Mouse (Mus musculus) testis, postnatal 14 days (tissue): ENCODE measurements around the gene Snrpg.
"Not testable (repeated sequence)": the region's sequence is repeated elsewhere in the genome, so short reads cannot be mapped to it uniquely, and the experiment has no call there.

Source experiments
- DNase-seq: peaks from one replicate; pipeline ENCODE4 v3.0.0; 2021; ENCODE audit warnings: low spot score

The Snrpg gene

DNA sequence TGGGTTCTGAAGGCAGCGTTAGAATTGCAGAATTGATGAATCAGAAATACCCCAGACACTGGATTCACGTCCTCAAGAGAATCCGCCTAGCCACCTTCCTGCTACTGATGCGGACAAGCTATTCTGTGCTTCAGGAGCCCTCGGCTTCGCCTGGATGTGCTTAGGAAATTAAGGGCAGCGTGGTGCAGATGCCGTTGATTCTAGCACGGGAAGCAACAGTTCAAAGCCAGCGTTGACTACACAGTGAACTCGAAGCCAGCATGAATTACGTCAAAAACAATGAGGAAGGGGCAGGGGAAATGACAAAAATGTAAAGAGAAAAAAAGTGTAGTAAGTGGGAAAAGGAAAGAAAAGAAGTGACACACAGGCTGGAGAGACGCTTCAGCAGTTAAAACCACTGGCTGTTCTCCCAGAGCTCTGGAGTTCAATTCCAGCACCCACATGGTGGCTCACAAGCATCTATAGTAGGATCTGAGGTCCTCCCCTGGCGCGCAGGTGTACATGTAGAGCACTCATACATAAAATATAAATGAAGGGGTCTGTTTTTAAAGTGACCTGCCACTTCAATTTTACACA is at the start of gene Snrpg:
TSS of gene Snrpg (plus strand) at position 541 of the 576 bp plus-strand sequence.
- peak; percentile 28 for DNase-seq

GRCm38 (mm10) chr6:86322031-86322563 is 49.0 kb upstream of the Snrpg start:
- DNase-seq, result no peak

- no peak for DNase-seq
These were observed 48.1 kb upstream of the Snrpg start for GRCm38 (mm10) chr6:86322991-86323390.

DNA sequence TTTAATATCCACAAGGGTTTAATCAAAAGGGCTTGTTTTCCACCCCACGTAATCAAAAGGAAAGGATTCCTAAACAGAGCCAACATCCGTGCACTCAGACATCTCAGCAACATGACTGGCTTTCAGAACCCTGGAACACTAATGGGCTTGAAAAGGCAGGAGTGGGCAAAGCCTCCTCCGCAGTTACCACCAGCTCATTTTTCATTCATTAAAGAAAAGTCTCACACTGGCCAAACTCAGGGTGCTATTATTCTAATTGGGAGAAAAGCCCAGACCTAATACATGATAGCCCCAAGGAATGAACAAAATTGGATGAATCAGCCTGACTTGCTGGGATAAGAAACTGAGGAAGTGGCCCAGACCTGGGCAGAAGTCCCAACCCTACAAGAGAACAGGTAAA is 46.7 kb upstream of the Snrpg start:
- DNase-seq, result no peak

- DNase-seq, result no peak
These were observed 45.5 kb upstream of the Snrpg start for GRCm38 (mm10) chr6:86325646-86326045.

DNA sequence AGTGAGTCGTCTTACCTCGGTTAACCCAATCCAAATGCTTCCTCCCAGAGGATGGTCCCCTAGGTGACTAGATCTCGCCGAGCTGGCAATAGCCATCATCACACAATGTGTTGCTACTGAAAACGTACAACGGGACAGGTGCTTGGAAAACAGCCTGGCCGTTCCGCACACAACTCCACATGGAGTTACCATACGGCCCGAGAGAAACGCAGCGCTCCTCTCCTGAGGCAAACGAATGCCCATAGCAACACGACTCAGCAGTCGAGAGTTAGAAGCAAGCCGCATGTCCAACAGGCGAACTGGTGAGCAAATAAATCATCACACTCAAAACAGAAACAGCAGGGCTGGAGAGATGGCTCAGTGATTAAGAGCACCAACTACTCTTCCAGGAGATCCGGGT is 44.2 kb upstream of the Snrpg start:
- DNase-seq, result no peak

GRCm38 (mm10) chr6:86328369-86328768 is 42.7 kb upstream of the Snrpg start:
- DNase-seq, result no peak

- DNase-seq, result no peak
These were observed 41.2 kb upstream of the Snrpg start for GRCm38 (mm10) chr6:86329943-86330342.

DNA sequence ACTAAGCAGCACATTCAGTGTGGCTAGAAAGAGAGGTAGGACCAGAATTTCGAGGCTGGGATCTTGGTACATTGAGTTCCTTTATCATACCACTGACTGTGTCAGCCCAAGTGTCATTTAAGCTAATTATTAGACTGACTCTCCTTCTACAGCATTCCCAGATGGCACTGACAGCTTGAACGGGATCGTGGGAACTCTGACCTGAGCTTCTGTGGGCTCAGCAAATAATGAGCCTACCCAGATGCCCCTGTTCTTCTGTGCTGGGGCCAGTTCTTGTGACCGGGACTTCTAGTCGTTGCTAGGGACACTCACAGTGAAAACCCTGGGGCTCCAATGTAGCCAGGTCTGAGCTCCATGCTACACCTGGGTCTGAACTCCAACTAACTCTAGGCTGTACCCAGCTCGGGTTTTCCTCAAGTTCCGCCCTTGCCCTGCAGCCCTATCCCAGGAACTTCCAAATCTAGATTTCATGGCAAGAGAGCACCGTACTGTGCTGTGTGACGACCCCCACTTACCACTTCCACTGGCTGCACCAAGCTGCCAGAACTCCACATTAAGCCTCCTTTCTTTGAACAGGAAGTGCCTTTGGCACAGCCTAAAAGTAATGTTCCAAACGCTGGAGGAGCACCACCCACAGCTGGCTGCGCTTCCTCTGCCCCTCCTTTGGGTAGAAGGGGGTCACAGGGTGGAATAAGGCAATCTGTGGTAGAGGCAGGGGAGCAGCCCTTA is 35.8 kb upstream of the Snrpg start:
- DNase-seq, result no peak

DNA sequence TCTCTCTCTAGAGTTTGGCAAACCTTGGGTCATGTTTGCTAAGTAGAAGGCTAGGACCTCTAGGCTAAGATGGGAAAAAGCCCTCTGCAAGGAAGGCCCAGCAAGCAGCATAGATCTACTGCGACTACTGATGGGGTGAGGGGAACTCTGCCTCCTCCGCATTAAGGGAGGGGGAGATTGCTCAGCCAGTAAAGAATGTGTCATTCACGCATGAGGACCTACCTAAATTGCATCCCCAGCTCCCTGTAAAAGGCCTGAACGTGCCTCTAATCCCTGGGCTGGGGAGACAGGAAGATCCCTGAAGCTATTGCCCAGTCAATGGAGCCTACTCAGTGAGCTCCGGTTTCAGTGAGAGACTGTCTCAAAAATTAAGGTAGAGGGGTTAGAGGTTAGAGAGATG is 35.2 kb upstream of the Snrpg start:
- no peak for DNase-seq

GRCm38 (mm10) chr6:86336340-86336739 is 34.8 kb upstream of the Snrpg start:
- not testable (repeated sequence) for DNase-seq

- no peak for DNase-seq
These were observed 27.4 kb upstream of the Snrpg start for GRCm38 (mm10) chr6:86343656-86344055.

DNA sequence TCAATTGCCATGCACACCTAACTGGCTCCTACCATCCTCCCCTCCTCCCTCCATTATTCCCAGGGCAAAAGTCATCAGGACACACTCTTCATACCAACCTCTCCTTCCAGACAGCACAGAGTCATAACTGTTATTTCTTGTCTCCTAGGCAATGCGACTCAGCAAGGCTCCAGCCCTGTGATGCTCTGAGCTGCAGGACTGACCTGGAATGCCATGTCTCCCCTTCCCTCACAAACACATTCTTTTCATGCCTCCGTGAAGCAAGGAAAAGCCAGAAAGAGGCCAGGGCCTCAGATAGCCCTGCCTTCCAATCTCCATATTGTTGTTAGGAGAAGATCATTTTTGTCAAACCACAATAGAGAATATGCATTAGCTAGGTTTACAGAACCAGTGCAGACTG is 25.0 kb upstream of the Snrpg start:
- DNase-seq, result no peak

GRCm38 (mm10) chr6:86349257-86349656 is 21.8 kb upstream of the Snrpg start:
- DNase-seq, result no peak

- no peak for DNase-seq
These were observed 16.2 kb upstream of the Snrpg start for GRCm38 (mm10) chr6:86354948-86355347.

DNA sequence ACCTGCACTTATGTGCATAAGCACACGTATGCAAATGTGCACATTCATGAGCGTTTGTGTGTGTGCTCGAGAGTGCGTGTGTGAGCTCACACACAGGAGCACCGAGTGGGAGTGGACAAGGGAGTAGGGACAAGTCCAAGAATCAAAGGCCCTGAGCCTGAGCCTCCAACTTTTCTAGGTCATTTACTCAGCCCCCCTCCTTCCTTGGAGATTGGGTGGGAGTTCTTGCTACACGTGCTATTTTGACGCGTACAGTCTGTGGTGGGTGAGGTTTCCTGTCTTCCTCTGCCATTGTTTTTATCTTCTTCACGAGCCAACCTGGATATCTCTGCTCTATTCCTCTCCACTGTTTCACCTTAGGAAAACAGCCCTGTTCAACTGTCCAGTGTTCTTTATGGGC is 14.1 kb upstream of the Snrpg start:
- DNase-seq, result no peak

DNA sequence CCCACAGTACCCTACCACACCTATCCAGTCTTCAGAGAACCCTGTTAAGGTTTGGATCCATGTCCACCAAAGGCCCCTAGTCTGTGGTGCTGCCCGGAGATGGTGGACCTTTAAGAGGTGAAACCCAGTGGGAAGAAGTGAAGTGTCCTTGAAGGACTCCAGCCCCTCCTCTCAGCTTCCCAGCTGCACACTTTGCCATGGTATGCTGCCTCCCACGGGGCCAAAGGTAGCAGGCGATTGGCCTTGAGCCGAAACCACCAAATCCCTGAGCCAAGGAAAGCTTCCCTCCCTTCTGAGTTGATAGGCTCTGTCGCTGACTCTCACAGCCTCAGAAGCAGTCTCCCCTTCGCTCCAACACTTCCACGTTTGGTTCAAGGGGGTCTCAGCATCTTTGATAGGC is 10.4 kb upstream of the Snrpg start:
- DNase-seq, result no peak

- DNase-seq, result no peak
These were observed 9.7 kb upstream of the Snrpg start for GRCm38 (mm10) chr6:86361373-86361772.

DNA sequence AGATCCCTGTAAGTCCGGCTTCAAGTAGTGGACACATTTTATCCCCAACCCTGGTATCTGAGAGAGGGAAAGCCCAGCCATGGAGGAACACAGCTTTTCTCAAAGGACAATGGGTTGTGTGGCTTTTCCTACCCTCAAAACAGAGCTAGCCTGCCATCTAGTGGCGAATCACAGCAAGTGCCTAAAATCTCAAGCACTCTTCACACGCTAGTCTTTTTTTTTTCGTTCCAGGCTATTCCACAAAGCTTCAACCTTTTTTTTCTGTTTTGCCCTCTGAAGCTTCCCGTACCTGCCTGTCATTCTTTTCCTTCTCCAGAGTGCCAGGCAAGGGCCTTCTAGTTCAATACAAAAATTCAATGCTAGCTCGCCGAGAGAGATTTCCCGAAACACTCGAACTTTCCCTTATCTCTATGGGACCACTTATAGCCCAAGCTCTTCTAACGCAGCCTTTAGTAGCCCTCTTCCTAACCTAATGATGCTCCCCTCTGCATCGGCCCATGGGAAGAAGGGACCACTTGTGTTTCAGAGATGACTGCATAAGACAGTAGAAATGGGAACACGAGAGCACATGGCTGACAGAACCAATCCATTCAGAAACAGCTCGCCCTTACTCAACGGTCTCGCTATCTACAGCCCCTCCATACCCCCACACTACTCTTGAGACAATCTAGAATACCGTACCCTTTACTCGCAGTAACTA is 6.5 kb upstream of the Snrpg start:
- peak; percentile 76 for DNase-seq

DNA sequence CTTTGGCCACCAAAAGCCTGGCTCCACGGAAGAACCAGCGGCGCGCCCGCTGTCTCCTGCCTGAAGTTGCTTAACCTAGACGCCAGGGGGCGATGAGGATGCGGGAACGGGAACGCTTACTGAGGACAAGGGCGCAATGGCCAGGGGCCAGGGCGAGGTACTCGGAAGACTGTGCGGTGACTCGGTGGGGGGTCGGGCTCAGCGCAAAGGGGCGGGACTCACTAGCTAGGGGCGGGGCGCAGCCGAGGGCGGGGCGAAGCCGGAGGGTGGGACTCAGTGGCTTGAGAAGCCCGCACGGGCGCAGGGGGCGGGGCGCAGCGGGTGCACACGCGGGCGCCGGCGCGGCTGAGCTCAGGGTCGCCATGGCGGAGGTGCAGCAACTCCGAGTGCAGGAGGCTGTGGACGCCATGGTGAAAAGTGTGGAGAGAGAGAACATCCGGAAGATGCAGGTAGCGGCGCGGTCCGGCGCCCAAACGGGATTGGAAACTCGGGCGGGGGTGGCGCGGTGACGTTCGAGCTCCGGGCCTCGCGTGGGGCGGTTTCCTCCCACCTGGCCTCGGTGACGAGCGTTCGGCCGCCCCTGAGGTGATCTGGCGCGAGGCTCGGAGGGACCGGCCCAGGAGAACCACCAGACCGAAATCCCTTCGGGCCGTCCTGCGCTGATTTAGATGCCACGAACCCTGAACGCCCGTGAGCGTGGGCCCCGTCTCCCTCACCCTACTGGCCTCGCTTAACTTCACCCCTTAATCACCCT is 5.6 kb upstream of the Snrpg start, which contains the start of gene Fam136a:
TSS of gene Fam136a (plus strand) at position 276 of the 754 bp plus-strand sequence.
- DNase-seq, result peak; percentile 96

DNA sequence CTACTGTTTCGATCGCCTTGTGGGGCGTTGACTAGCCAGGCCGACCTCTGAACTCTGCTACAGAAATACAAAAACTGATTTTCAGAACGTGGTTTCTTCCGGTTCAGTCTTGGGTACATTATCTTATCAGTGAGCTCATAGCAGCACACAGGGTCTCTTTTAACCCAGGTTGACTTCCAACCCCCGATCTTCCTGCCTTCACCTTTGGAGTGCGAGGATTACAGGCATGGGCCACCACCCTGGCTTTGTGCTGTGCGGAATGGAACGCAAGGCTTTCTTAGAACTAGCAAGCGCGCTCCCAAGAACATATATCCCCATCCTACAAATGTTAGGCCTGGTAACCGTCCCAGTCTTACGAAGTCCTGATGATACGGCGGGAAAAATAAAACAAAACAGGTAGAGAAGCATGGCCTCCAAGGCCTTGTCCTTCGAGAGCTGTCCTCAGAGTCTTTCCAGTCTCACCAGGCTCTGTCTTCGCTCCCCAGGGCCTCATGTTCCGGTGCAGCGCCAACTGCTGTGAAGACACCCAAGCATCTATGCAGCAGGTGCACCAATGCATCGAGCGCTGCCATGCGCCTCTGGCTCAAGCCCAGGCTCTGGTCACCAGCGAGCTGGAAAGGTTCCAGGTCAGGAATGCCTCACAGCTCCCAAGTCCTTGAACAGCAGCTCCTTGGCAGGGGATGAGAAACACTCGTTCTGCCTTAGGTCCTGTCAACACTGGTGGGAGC is 4.8 kb upstream of the Snrpg start:
- DNase-seq, result peak; percentile 59

GRCm38 (mm10) chr6:86366853-86367249 is 4.3 kb upstream of the Snrpg start:
- DNase-seq, result no peak
